Mouse (Mus musculus): Measurements from ENCODE around the gene Cyp2c65. TPM values are rescaled to one million over a fixed set of nuclear protein-coding genes. Genes with fewer than 3 reads are reported as not detected.

The Cyp2c65 gene
- 0.02 TPM in 2 replicates for polyA plus RNA-seq (2012; rRNA removed)

GRCm38 (mm10) chr19:39060719-39061118 lies at the start of gene Cyp2c65:
Cyp2c65 (plus strand) TSS chr19:39061015.

GRCm38 (mm10) chr19:39113644-39114043 lies 52.8 kb downstream of the Cyp2c65 start, which contains the start of gene Cyp2c66:
Cyp2c66 (plus strand) TSS chr19:39113898.

Other genes starting within 250 kb of the Cyp2c65 start
- gene Noc3l, start 241.8 kb upstream of the Cyp2c65 start, polyA plus RNA-seq (2012; rRNA removed): 18.9 and 21.3 TPM in 2 replicates
- gene Tbc1d12, start 224.4 kb upstream of the Cyp2c65 start, polyA plus RNA-seq (2012; rRNA removed): 6.3 and 6.7 TPM in 2 replicates
- 49.0 and 52.8 TPM in 2 replicates for gene Hells, start 130.1 kb upstream of the Cyp2c65 start, polyA plus RNA-seq (2012; rRNA removed)
- gene Cyp2c55, start 54.0 kb upstream of the Cyp2c65 start, polyA plus RNA-seq (2012; rRNA removed): 0.02 and 0.22 TPM in 2 replicates
- not detected in 2 replicates for gene Cyp2c66, start 52.9 kb downstream of the Cyp2c65 start, polyA plus RNA-seq (2012; rRNA removed)
- not detected in 2 replicates for gene Cyp2c29, start 208.4 kb downstream of the Cyp2c65 start, polyA plus RNA-seq (2012; rRNA removed)

All from central nervous system, embryonic 11.5 days (tissue).